Comparison of ENCODE assay signal across 21 mouse cellular contexts in the genomic region with DNA sequence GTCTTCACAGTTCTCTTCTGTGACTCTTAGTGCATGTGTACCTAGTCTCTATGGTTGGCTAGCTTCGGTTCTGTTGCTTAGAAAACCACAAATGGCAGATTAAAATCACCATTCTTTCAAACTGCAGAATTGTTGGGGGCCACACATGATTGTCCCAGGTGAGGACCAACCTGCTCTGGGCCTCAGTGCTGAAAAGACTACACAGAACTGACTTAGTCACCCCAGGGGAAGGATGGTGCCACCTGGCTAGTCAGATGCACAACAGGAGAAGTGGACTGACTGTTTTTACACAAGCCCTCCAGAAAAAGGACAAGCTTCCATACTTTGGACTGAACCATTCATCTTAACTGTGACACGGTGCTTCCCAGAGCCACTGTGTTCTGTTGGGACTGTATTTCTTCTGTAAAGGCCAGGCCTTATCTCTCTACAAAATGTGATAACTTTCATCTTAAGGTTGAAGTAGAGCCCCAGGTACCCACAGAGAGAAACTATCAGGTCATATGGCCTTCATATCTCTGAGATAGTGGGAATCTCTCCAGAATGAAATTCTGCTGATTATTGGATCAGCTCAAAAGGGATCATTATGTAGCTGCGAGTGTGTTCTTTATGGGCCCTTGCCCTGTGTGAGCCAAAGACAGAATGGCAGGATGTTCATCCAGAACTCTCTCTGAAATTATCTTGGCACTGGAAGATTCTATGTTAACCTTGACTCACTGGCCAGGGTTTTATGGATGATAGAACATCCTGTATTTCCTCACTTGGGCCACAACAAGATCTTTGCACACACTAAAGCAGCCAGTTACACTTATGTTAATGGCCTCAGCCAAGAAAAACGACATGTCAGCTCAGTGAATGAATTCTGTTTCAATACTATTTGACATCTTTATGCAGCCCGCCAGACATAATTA.
A peak's percentile ranks its signal among the peaks of the same experiment; 100 is the strongest.
DNase-seq lines count a peak whose midpoint lies in the region; ATAC-seq and TF ChIP-seq lines count a peak whose summit lies in the region.
"Had no signal": no experiment of that assay in that cellular context is flagged by ENCODE, and none has a peak within 500 bp of the region (broad histone marks: within the 10 kb centered on the region; RNA-seq: fewer than 3 reads in every experiment).

No protein-coding gene starts in this region.

- peak overlapping the region; percentile 60 for H3K27ac ChIP-seq in liver, embryonic 11.5 days (ENCODE audit: low read depth, low read length)
- no peak overlapping the region for H3K27ac ChIP-seq in liver, postnatal 0 days (ENCODE audit: low read depth)
- H3K27ac ChIP-seq in liver, embryonic 13.5 days: peak overlapping the region; percentile 40
- H3K27ac ChIP-seq in neural tube, embryonic 15.5 days (replicated peaks): no peak overlapping the region
- H3K27ac ChIP-seq: embryonic facial prominence, embryonic 13.5 days; forebrain, embryonic 15.5 days; hindbrain, embryonic 14.5 days had no signal

- H3K4me1 ChIP-seq in liver, embryonic 11.5 days (replicated peaks; ENCODE audit: control insufficient read depth, insufficient read depth, low read length): peaks cover 49% of the 10 kb centered on the region
- peaks cover 44% of the 10 kb centered on the region for H3K4me1 ChIP-seq in liver, postnatal 0 days (ENCODE audit: insufficient read depth)
- peaks cover 81% of the 10 kb centered on the region for H3K4me1 ChIP-seq in liver, embryonic 13.5 days (replicated peaks)
- peaks cover 13% of the 10 kb centered on the region for H3K4me1 ChIP-seq in neural tube, embryonic 15.5 days

- TF ChIP-seq CTCF in liver, postnatal 0 days (IDR thresholded peaks at IDR 0.05; ENCODE audit: low read depth): no peak
- no peak for TF ChIP-seq CTCF in Patski (IDR thresholded peaks at IDR 0.05)

- H3K4me2 ChIP-seq in liver, embryonic 11.5 days: peak overlapping the region; percentile 38
- no peak overlapping the region for H3K4me2 ChIP-seq in liver, postnatal 0 days (ENCODE audit: low read depth, low read length)
- H3K4me2 ChIP-seq in liver, embryonic 13.5 days: peak overlapping the region; percentile 19
- no peak overlapping the region for H3K4me2 ChIP-seq in neural tube, embryonic 15.5 days
- H3K4me2 ChIP-seq: embryonic facial prominence, embryonic 13.5 days; forebrain, embryonic 15.5 days; hindbrain, embryonic 14.5 days; midbrain, embryonic 11.5 days had no signal

- 57% methylated on average over 5 of the region's 5 CpGs for WGBS in liver, embryonic 11.5 days
- WGBS in liver, postnatal 0 days (ENCODE audit: insufficient replicate concordance): 58% methylated on average over 5 of the region's 5 CpGs
- WGBS in liver, embryonic 13.5 days (ENCODE audit: insufficient replicate concordance): 38% methylated on average over 5 of the region's 5 CpGs
- WGBS in neural tube, embryonic 15.5 days: 62% methylated on average over 5 of the region's 5 CpGs

- no peak for DNase-seq in liver, embryonic 11.5 days (ENCODE audit: low spot score)
- no peak for DNase-seq in liver, postnatal 0 days
- no peak for DNase-seq in Patski (ENCODE audit: low read depth, low spot score)
- DNase-seq in liver, embryonic 13.5 days: no peak
- DNase-seq in gastrocnemius, adult 8-10 months (ENCODE audit: low spot score in 2 of 2): no peak
- DNase-seq: adrenal gland, adult 8-10 months; cerebellum, adult 2 months; cerebellum, postnatal 25 days; gastrocnemius, postnatal 36 days; heart, postnatal 36 days; kidney, adult 2 months; kidney, postnatal 14 days; lung, adult 18-20 months; lung, postnatal 10 days; thymus, postnatal 14 days had no signal

- no peaks in the 10 kb centered on the region for H3K9me3 ChIP-seq in liver, embryonic 11.5 days (ENCODE audit: control insufficient read depth, low read length)
- H3K9me3 ChIP-seq in liver, postnatal 0 days (ENCODE audit: low read length): no peaks in the 10 kb centered on the region
- no peaks in the 10 kb centered on the region for H3K9me3 ChIP-seq in liver, embryonic 13.5 days (replicated peaks)
- H3K9me3 ChIP-seq in neural tube, embryonic 15.5 days (replicated peaks): no peaks in the 10 kb centered on the region
- H3K9me3 ChIP-seq: embryonic facial prominence, embryonic 13.5 days; forebrain, embryonic 15.5 days had no signal

- no peak for TF ChIP-seq EP300 in liver, postnatal 0 days (IDR thresholded peaks at IDR 0.05; ENCODE audit: low read depth)

- in situ Hi-C loops in Patski (cut with MboI; ENCODE audit: low pct_unique_long_range_greater_than_20kb): no loop called here

- POLR2A ChIA-PET in Patski (lab: Charles Lee): interaction anchor here (1.0 kb wide), 1 partner anchor 10 kb away, joined by 3 read pairs; no protein-coding TSS in a partner anchor

- H3K27me3 ChIP-seq in liver, embryonic 11.5 days (replicated peaks; ENCODE audit: control insufficient read depth, insufficient read depth, low read length): no peaks in the 10 kb centered on the region
- H3K27me3 ChIP-seq in liver, postnatal 0 days (ENCODE audit: insufficient read depth, low read length): no peaks in the 10 kb centered on the region
- no peaks in the 10 kb centered on the region for H3K27me3 ChIP-seq in Patski
- H3K27me3 ChIP-seq in liver, embryonic 13.5 days: no peaks in the 10 kb centered on the region
- no peaks in the 10 kb centered on the region for H3K27me3 ChIP-seq in neural tube, embryonic 15.5 days (replicated peaks)
- H3K27me3 ChIP-seq: embryonic facial prominence, embryonic 13.5 days; forebrain, embryonic 15.5 days had no signal

- no peak overlapping the region for H3K4me3 ChIP-seq in liver, embryonic 11.5 days (ENCODE audit: low read depth, low read length)
- H3K4me3 ChIP-seq in liver, postnatal 0 days (ENCODE audit: low read depth, low read length): no peak overlapping the region
- no peak overlapping the region for H3K4me3 ChIP-seq in liver, embryonic 13.5 days (replicated peaks)
- H3K4me3 ChIP-seq in neural tube, embryonic 15.5 days (replicated peaks): no peak overlapping the region
- H3K4me3 ChIP-seq: embryonic facial prominence, embryonic 13.5 days; forebrain, embryonic 15.5 days had no signal

- no peaks in the 10 kb centered on the region for H3K36me3 ChIP-seq in liver, embryonic 11.5 days (ENCODE audit: control insufficient read depth, insufficient read depth, low read length)
- no peaks in the 10 kb centered on the region for H3K36me3 ChIP-seq in liver, postnatal 0 days (replicated peaks; ENCODE audit: insufficient read depth, low read length)
- no peaks in the 10 kb centered on the region; the same call in 1 of the 2 replicates for H3K36me3 ChIP-seq in liver, embryonic 13.5 days
- no peaks in the 10 kb centered on the region for H3K36me3 ChIP-seq in neural tube, embryonic 15.5 days
- H3K36me3 ChIP-seq: embryonic facial prominence, embryonic 13.5 days; forebrain, embryonic 15.5 days had no signal

- no peak for ATAC-seq in liver, embryonic 11.5 days (replicated peaks; ENCODE audit: low FRiP score)
- ATAC-seq in liver, postnatal 0 days: no peak
- ATAC-seq in Patski: peak; percentile 78
- 0 out of 2 replicates have a peak, but pooled peaks have one; percentile 27 for ATAC-seq in liver, embryonic 13.5 days (ENCODE audit: low read depth)
- ATAC-seq in neural tube, embryonic 15.5 days (ENCODE audit: low FRiP score): no peak
- ATAC-seq in activated CD4-positive, CD25-positive, alpha-beta regulatory T cell, adult 4 months: no peak
- ATAC-seq: forebrain, embryonic 15.5 days had no signal

- H3K9ac ChIP-seq in liver, embryonic 11.5 days (ENCODE audit: low read depth, low read length): no peak overlapping the region
- no peak overlapping the region for H3K9ac ChIP-seq in liver, postnatal 0 days (replicated peaks)
- peak overlapping the region; percentile 22; the same call in 1 of the 2 replicates for H3K9ac ChIP-seq in liver, embryonic 13.5 days
- H3K9ac ChIP-seq in neural tube, embryonic 15.5 days (replicated peaks): no peak overlapping the region
- H3K9ac ChIP-seq: embryonic facial prominence, embryonic 13.5 days; forebrain, embryonic 15.5 days; hindbrain, embryonic 14.5 days had no signal

- CTCF ChIA-PET in Patski (lab: Charles Lee): no interaction called here

Comparison
In these comparisons a context has a peak if more than half of its experiments do, and no peak if none do; other contexts are left out.
1. ATAC-seq: peak in Patski (single experiment) and liver, embryonic 13.5 days (single experiment); none in liver, embryonic 11.5 days (single experiment), liver, postnatal 0 days (single experiment), neural tube, embryonic 15.5 days (single experiment) and activated CD4-positive, CD25-positive, alpha-beta regulatory T cell, adult 4 months (single experiment).
2. H3K27ac ChIP-seq: peak in liver, embryonic 11.5 days (single experiment) and liver, embryonic 13.5 days (single experiment); none in liver, postnatal 0 days (single experiment) and neural tube, embryonic 15.5 days (single experiment).
3. H3K4me2 ChIP-seq: peak in liver, embryonic 11.5 days (single experiment) and liver, embryonic 13.5 days (single experiment); none in liver, postnatal 0 days (single experiment) and neural tube, embryonic 15.5 days (single experiment).